Mouse (Mus musculus): Measurements from ENCODE around the gene Nfia. TPM values are rescaled to one million over a fixed set of nuclear protein-coding genes. Genes with fewer than 3 reads are reported as not detected.
A peak's percentile ranks its signal among the peaks of the same experiment; 100 is the strongest.

Gene Nfia
- polyA plus RNA-seq, 1 experiment from 2014 or later = 31.1 TPM

- Histone ChIP-seq H3K27me3 (replicated peaks) (no peaks in the 10 kb centered on the region), H3K9ac (peak overlapping the region; percentile 100), H3K4me1 (peaks cover 36% of the 10 kb centered on the region), H3K9me3 (no peaks in the 10 kb centered on the region), H3K4me2 (peak overlapping the region; percentile 78), H3K4me3 (peak overlapping the region; percentile 97), H3K36me3 (no peaks in the 10 kb centered on the region), H3K27ac (replicated peaks) (peak overlapping the region; percentile 95)
- ATAC-seq (ENCODE audit: extremely low read depth, insufficient number of reproducible peaks, low FRiP score, low TSS enrichment) = peak; percentile 37; the same call in 1 of the 2 replicates
- under 1% methylated on average over 29 of the region's 77 CpGs for WGBS
Observed at GRCm38 (mm10) chr4:97777081-97777705, 4.7 kb downstream of the Nfia start.

DNA sequence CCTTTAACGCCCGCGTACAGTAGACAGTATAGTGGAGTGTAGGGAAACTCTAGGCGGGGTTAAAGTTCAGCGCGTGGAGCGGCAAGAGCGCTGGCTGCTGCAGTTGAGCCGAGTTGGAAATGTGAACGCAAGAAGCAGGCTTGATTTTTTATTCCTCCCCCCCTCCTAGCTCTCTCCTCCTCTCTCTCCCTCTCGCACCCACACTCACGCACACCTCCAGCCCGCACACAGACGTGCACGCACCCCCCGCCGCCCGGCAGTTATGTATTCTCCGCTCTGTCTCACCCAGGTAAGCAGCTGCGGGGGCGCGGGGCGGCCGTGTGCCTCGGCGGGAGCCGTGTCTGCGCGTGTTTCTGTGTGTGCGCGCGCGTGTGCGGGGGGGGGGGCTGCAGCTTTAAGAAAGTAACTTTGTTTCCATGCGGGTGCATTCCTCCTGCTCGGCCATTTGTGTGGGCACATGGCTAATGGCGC is 5.2 kb downstream of the Nfia start, which contains the start of gene E130114P18Rik:
E130114P18Rik (minus strand) TSS at position 373 of the 471 bp plus-strand sequence.
- under 1% methylated on average over 37 of the region's 37 CpGs for WGBS
- peak within 1 kb of the TSS; percentile 97 for H3K4me3 ChIP-seq
- peak within 1 kb of the TSS; percentile 78 for H3K4me2 ChIP-seq
- H3K4me1 ChIP-seq = peaks cover 40% of the 10 kb centered on the region
- peak within 1 kb of the TSS; percentile 100 for H3K9ac ChIP-seq
- no peaks in the 10 kb centered on the region for H3K9me3 ChIP-seq
- ATAC-seq (ENCODE audit: extremely low read depth, insufficient number of reproducible peaks, low FRiP score, low TSS enrichment) = peak; percentile 39; the same call in 1 of the 2 replicates
- H3K27me3 ChIP-seq (replicated peaks) = no peaks in the 10 kb centered on the region
- peak within 1 kb of the TSS; percentile 95 for H3K27ac ChIP-seq (replicated peaks)
- peaks cover 4% of the 10 kb centered on the region for H3K36me3 ChIP-seq

GRCm38 (mm10) chr4:97778211-97779002 is 5.9 kb downstream of the Nfia start:
- H3K4me2 ChIP-seq = peak overlapping the region; percentile 78
- H3K4me1 ChIP-seq = peaks cover 41% of the 10 kb centered on the region
- H3K27me3 ChIP-seq (replicated peaks) = no peaks in the 10 kb centered on the region
- no peak for ATAC-seq (ENCODE audit: extremely low read depth, insufficient number of reproducible peaks, low FRiP score, low TSS enrichment)
- WGBS = under 1% methylated on average over 81 of the region's 94 CpGs
- H3K36me3 ChIP-seq = peaks cover 10% of the 10 kb centered on the region
- H3K9me3 ChIP-seq = no peaks in the 10 kb centered on the region
- H3K9ac ChIP-seq = peak overlapping the region; percentile 100
- H3K4me3 ChIP-seq = peak overlapping the region; percentile 97
- H3K27ac ChIP-seq (replicated peaks) = peak overlapping the region; percentile 95

DNA sequence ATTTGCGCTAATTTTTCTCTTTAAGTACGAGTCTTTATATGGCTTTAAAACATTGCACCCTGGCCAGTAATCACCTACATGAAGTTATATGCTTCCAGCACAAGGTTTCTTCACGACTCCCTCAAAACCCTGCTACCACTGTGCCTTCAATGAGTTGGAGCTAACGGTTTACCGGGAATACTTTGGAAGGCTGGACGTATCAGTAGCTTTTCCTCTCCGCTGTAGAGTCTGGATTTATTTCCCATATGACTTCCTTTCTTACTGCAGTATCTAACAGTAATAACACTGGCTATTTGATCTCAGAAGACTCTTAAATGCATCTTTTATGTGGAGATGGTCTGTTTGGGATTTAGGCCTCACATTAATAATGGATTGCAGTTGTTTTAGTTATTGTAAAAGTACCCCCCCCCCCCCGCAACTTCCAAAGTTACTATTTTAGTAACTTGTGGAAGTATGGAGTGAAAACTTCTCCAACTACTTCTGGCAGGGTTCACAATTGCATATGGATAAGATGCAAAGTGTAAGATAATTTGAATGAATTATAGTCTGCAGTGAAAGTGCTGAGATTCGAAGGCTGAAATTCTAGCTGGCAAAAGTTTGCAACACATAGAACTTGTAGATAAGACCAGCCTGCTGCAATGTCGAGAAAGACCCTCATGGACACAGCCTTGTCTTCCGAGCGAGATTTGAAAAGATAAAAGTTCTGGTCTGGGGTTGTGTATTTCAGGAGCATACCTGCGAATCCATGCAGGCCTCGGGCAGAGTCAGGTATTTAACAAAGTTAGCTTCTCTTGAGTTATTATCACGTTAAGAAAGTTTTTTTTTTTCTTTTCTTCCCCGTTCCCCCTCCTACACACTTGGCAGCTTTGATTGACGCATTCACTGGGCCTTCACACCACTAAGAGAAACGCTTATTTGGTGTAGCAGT is 6.7 kb downstream of the Nfia start:
- Histone ChIP-seq H3K27ac (replicated peaks) (peak overlapping the region; percentile 95), H3K4me1 (peaks cover 33% of the 10 kb centered on the region), H3K36me3 (peaks cover 19% of the 10 kb centered on the region), H3K9me3 (no peaks in the 10 kb centered on the region), H3K9ac (peak overlapping the region; percentile 100), H3K4me3 (peak overlapping the region; percentile 97), H3K4me2 (peak overlapping the region; percentile 78), H3K27me3 (replicated peaks) (no peaks in the 10 kb centered on the region)
- 8% methylated on average over 18 of the region's 18 CpGs for WGBS
- ATAC-seq (ENCODE audit: extremely low read depth, insufficient number of reproducible peaks, low FRiP score, low TSS enrichment) = no peak

DNA sequence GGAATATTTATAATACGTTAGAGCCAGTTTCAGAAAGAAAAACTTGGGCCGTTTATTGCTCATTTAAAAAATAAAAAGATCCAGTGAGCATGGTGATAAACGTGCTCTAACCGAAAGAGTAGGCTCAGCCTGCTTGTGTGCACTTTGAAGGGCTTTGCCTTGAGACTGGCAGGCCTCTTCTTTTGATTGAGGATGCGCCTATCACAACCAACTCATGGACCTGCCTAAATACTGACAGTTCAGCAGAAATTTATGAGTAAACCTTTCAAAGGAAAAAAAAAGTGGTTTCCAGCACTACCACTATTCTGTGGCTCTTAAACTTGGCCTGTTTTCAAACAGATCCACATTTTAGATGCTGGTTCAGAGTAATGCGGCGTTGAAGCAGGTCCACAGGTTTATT is 7.5 kb downstream of the Nfia start:
- Histone ChIP-seq H3K4me1 (peaks cover 29% of the 10 kb centered on the region), H3K36me3 (peaks cover 27% of the 10 kb centered on the region), H3K9ac (peak overlapping the region; percentile 100), H3K4me2 (peak overlapping the region; percentile 78), H3K27me3 (replicated peaks) (no peaks in the 10 kb centered on the region), H3K9me3 (no peaks in the 10 kb centered on the region), H3K27ac (replicated peaks) (peak overlapping the region; percentile 95), H3K4me3 (peak overlapping the region; percentile 97)
- 44% methylated on average over 7 of the region's 7 CpGs for WGBS
- no peak for ATAC-seq (ENCODE audit: extremely low read depth, insufficient number of reproducible peaks, low FRiP score, low TSS enrichment)

DNA sequence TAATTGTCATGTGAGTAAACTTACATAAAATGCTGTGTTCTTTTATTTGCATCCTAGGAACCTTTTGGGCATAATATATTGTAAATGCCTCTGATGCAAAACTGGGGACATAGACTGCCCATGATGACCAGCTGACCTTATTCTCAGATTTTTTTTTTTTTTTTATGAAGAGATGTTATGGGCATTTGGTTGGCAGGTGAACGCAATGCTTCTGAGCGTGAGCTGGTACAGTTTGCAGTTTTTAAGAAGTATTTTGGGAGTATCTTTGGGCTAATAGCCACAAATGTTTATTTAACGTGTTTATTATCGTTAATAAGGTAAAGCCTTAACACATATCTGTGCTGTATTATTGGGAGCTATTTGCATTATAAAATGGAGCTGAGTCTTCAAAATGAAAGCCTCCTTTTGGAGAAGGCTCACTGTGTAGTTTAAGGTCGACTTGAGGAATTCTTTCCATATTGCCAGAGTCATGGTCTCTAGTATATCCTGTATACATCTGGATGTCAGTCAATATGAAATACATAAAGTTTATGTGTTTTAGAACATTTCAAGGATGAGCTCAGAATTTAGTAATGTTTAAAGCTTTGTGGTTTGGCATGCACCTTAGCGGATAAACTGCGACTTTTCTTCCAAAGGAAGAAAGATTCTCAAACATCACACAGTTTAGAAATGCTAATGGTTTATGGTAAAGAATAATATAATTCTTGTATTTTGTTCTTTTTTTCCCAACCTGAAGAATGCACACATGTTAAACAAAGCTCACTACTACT is 8.3 kb downstream of the Nfia start:
- Histone ChIP-seq H3K27me3 (replicated peaks) (no peaks in the 10 kb centered on the region), H3K9me3 (no peaks in the 10 kb centered on the region), H3K36me3 (peaks cover 35% of the 10 kb centered on the region), H3K4me3 (peak overlapping the region; percentile 97), H3K4me2 (peak overlapping the region; percentile 78), H3K27ac (replicated peaks) (no peak overlapping the region), H3K4me1 (peaks cover 27% of the 10 kb centered on the region), H3K9ac (peak overlapping the region; percentile 45)
- 74% methylated on average over 7 of the region's 7 CpGs for WGBS
- ATAC-seq (ENCODE audit: extremely low read depth, insufficient number of reproducible peaks, low FRiP score, low TSS enrichment) = no peak

DNA sequence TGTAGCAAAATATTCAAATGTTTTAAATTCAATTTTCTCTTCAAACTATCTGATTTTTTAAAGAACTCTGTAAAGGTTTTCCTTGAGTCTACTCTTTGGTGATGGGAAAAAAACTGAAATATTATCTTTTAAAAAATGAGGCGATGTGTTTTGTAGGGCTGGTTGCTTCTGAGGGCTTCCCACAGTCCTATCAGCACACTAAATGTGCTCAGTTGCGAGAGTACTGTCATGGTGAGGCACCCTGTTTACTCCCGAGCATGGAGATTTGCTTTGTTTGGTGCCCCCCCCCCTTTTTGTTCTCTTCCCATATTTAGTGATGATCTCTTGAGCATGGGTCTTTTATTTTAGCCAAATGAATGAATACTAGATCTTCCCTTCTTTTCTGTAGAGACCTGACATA is 9.5 kb downstream of the Nfia start:
- no peaks in the 10 kb centered on the region for H3K27me3 ChIP-seq (replicated peaks)
- H3K9ac ChIP-seq = no peak overlapping the region
- H3K36me3 ChIP-seq = peaks cover 39% of the 10 kb centered on the region
- no peak overlapping the region for H3K4me2 ChIP-seq
- no peak for ATAC-seq (ENCODE audit: extremely low read depth, insufficient number of reproducible peaks, low FRiP score, low TSS enrichment)
- H3K27ac ChIP-seq (replicated peaks) = no peak overlapping the region
- H3K9me3 ChIP-seq = no peaks in the 10 kb centered on the region
- H3K4me3 ChIP-seq = no peak overlapping the region
- peaks cover 27% of the 10 kb centered on the region for H3K4me1 ChIP-seq
- 68% methylated on average over 3 of the region's 3 CpGs for WGBS

- ATAC-seq (ENCODE audit: extremely low read depth, insufficient number of reproducible peaks, low FRiP score, low TSS enrichment) = no peak
- WGBS = 86% methylated on average over 6 of the region's 6 CpGs
Observed at GRCm38 (mm10) chr4:97782497-97782896, 10.0 kb downstream of the Nfia start.

GRCm38 (mm10) chr4:97783073-97783879 is 10.7 kb downstream of the Nfia start:
- Histone ChIP-seq H3K4me3 (no peak overlapping the region), H3K4me2 (no peak overlapping the region), H3K27me3 (replicated peaks) (no peaks in the 10 kb centered on the region), H3K4me1 (peaks cover 33% of the 10 kb centered on the region), H3K9ac (no peak overlapping the region), H3K27ac (replicated peaks) (no peak overlapping the region), H3K36me3 (peaks cover 49% of the 10 kb centered on the region), H3K9me3 (no peaks in the 10 kb centered on the region)
- 86% methylated on average over 26 of the region's 26 CpGs for WGBS
- ATAC-seq (ENCODE audit: extremely low read depth, insufficient number of reproducible peaks, low FRiP score, low TSS enrichment) = no peak

More at GRCm38 (mm10) chr4:97782497-97782896, 10.0 kb downstream of the Nfia start:
- H3K27me3 ChIP-seq (replicated peaks) = no peaks in the 10 kb centered on the region
- peaks cover 44% of the 10 kb centered on the region for H3K36me3 ChIP-seq
- peaks cover 31% of the 10 kb centered on the region for H3K4me1 ChIP-seq
- no peaks in the 10 kb centered on the region for H3K9me3 ChIP-seq
- H3K27ac ChIP-seq (replicated peaks) = no peak overlapping the region
- no peak overlapping the region for H3K4me2 ChIP-seq
- H3K9ac ChIP-seq = no peak overlapping the region
- no peak overlapping the region for H3K4me3 ChIP-seq

DNA sequence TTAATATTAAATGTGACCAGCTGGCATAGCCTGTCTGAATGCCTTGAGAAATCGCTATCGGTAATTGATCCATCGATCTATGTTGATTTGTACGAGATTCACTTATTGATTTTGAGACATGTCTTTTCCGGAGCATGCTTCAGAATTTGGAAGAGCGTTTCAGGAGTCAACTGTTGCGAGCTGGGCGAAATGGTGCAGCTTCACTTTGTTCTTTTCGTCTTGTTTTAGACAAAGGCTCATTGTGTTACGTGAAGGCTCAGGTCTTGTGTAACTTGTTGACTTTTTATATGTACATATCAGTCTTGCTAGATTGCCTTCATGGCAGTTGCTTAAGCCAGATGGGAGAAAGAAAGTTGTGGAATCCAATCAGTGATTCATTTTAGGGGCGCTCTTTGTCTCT is 11.7 kb downstream of the Nfia start:
- ATAC-seq (ENCODE audit: extremely low read depth, insufficient number of reproducible peaks, low FRiP score, low TSS enrichment) = no peak
- peaks cover 43% of the 10 kb centered on the region for H3K4me1 ChIP-seq
- H3K27ac ChIP-seq (replicated peaks) = no peak overlapping the region
- H3K9me3 ChIP-seq = no peaks in the 10 kb centered on the region
- no peaks in the 10 kb centered on the region for H3K27me3 ChIP-seq (replicated peaks)
- H3K9ac ChIP-seq = no peak overlapping the region
- 85% methylated on average over 11 of the region's 11 CpGs for WGBS
- H3K4me3 ChIP-seq = no peak overlapping the region
- peaks cover 49% of the 10 kb centered on the region for H3K36me3 ChIP-seq
- H3K4me2 ChIP-seq = no peak overlapping the region
